Mouse (Mus musculus) stomach, embryonic 14.5 days (tissue): ENCODE data around the gene Ep300. TPM values are rescaled to one million over a fixed set of nuclear protein-coding genes. Genes with fewer than 3 reads are reported as not detected.

Source experiments
- ATAC-seq: fragments of 200-750 bp; cut with Nextera tagmentation; 2 replicates; pipeline ENCODE4 v1.8.0; 2017; ENCODE audit warnings: low read depth, moderate TSS enrichment; ENCODE audit not compliant: insufficient number of reproducible peaks, insufficient read depth, low FRiP score
- H3K27ac ChIP-seq: fragments of 300-500 bp; sonication (generic); 2 replicates; pipeline ENCODE4 v1.5.1; 2014; ENCODE audit warnings: mild to moderate bottlenecking, low read length, moderate library complexity, mixed read lengths
- H3K27me3 ChIP-seq: fragments of 300-500 bp; sonication (generic); 2 replicates; pipeline ENCODE4 v1.6.1; 2014; ENCODE audit warnings: low read length, control low read depth, mixed read lengths; ENCODE audit not compliant: control insufficient read depth, insufficient read depth
- H3K36me3 ChIP-seq: fragments of 300-500 bp; sonication (generic); 2 replicates; pipeline ENCODE4 v1.6.1; 2014; ENCODE audit warnings: mild to moderate bottlenecking, control low read depth, low read length, moderate library complexity, mixed read lengths; ENCODE audit not compliant: control insufficient read depth, insufficient read depth
- H3K4me1 ChIP-seq: fragments of 300-500 bp; sonication (generic); 2 replicates; pipeline ENCODE4 v1.6.1; 2014; ENCODE audit warnings: low read length, control low read depth, mixed read lengths; ENCODE audit not compliant: control insufficient read depth, insufficient read depth
- H3K4me2 ChIP-seq: fragments of 300-500 bp; sonication (generic); replicated peaks from 2 replicates; pipeline ENCODE4 v1.6.1; 2014; ENCODE audit warnings: low read depth, low read length, control low read depth
- H3K4me3 ChIP-seq: fragments of 300-500 bp; sonication (generic); 2 replicates; pipeline ENCODE4 v1.5.1; 2014; ENCODE audit warnings: low read depth, low read length, control low read depth
- H3K9ac ChIP-seq: fragments of 300-500 bp; sonication (generic); replicated peaks from 2 replicates; pipeline ENCODE4 v1.6.1; 2014; ENCODE audit warnings: low read depth, mild to moderate bottlenecking, control low read depth, low read length, moderate library complexity, mixed read lengths
- H3K9me3 ChIP-seq: fragments of 300-500 bp; sonication (generic); 2 replicates; pipeline ENCODE4 v1.6.1; 2016; ENCODE audit warnings: low read depth, low read length, control low read depth; ENCODE audit not compliant: control insufficient read depth
- WGBS: fragments of 180-500 bp; shearing (Covaris S2); extraction: QIAGEN DNeasy Blood & Tissue Kit; methylation state at CpG from one replicate; pipeline ENCODE4 v1.1.7; 2014; 5-methylcytosine and 5-hydroxymethylcytosine counted together
- polyA plus RNA-seq: library from polyadenylated mRNA; unstranded; fragments of >200 nt; fragmentation: Nextera tagmentation; extraction: Ambion mirVana; gene quantifications from 2 replicates; pipeline ENCODE4 v1.2.1, GENCODE M21; 2014

Gene Ep300
- 32.6 and 39.7 TPM in 2 replicates for polyA plus RNA-seq

GRCm38 (mm10) chr15:81584913-81585745, at the start of gene Ep300:
TSS of gene Ep300 (plus strand) at chr15:81585351.
- no peaks in the 10 kb centered on the region for H3K27me3 ChIP-seq
- H3K4me1 ChIP-seq = peaks cover 9% of the 10 kb centered on the region; the same call in 1 of the 2 replicates
- H3K9ac ChIP-seq = peak within 1 kb of the TSS; percentile 100
- no peaks in the 10 kb centered on the region; the same call in 1 of the 2 replicates for H3K36me3 ChIP-seq
- peak within 1 kb of the TSS; percentile 100 for H3K27ac ChIP-seq
- peak; percentile 94 for ATAC-seq
- H3K4me3 ChIP-seq = peak within 1 kb of the TSS; percentile 98
- WGBS = under 1% methylated on average over 61 of the region's 68 CpGs
- peak within 1 kb of the TSS; percentile 89 for H3K4me2 ChIP-seq
- H3K9me3 ChIP-seq = no peaks in the 10 kb centered on the region

- Histone ChIP-seq H3K27me3 (no peaks in the 10 kb centered on the region), H3K36me3 (no peaks in the 10 kb centered on the region), H3K9me3 (no peaks in the 10 kb centered on the region), H3K9ac (no peak overlapping the region), H3K4me3 (no peak overlapping the region), H3K4me1 (no peaks in the 10 kb centered on the region), H3K27ac (no peak overlapping the region), H3K4me2 (no peak overlapping the region)
- ATAC-seq = no peak
- 50% methylated on average over 9 of the region's 9 CpGs for WGBS
Observed at GRCm38 (mm10) chr15:81535881-81536351, 49.2 kb upstream of the Ep300 start.

- no peak for ATAC-seq
- 89% methylated on average over 4 of the region's 4 CpGs for WGBS
- H3K27me3 ChIP-seq = no peaks in the 10 kb centered on the region
- no peak overlapping the region for H3K9ac ChIP-seq
- no peaks in the 10 kb centered on the region for H3K9me3 ChIP-seq
- H3K4me3 ChIP-seq = no peak overlapping the region
- H3K36me3 ChIP-seq = no peaks in the 10 kb centered on the region
- no peak overlapping the region for H3K27ac ChIP-seq
- H3K4me1 ChIP-seq = no peaks in the 10 kb centered on the region
- H3K4me2 ChIP-seq = no peak overlapping the region
Observed at GRCm38 (mm10) chr15:81538149-81538548, 47.0 kb upstream of the Ep300 start.

DNA sequence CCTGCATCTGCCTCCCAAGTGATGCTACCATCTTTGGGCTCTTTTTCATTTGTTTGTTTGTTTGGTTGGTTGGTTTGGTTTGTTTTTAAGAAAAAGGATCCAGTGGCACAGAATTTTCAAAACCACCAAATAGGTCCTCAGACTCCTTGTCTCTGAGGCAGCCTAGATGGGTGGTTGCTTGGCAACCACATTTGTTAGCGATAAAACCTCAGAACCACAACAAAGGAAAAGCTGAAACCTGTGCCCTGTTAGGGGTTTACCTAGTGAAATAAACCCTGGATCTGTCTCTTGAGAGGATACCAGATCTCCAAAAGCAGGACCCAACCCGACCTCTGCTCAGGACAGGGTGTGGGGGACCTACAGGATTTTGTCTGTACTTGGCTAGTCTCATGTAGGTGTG, 45.6 kb upstream of the Ep300 start:
- Histone ChIP-seq H3K4me1 (no peaks in the 10 kb centered on the region), H3K4me3 (no peak overlapping the region), H3K9ac (no peak overlapping the region), H3K4me2 (no peak overlapping the region), H3K27me3 (no peaks in the 10 kb centered on the region), H3K36me3 (no peaks in the 10 kb centered on the region), H3K9me3 (no peaks in the 10 kb centered on the region), H3K27ac (no peak overlapping the region)
- ATAC-seq = no peak
- WGBS = 70% methylated on average over 2 of the region's 2 CpGs

GRCm38 (mm10) chr15:81544916-81545315, 40.2 kb upstream of the Ep300 start:
- 83% methylated on average over 2 of the region's 2 CpGs for whole genome bisulfite sequencing
- no peaks in the 10 kb centered on the region for H3K4me1 ChIP-seq
- no peak overlapping the region for H3K27ac ChIP-seq
- no peak overlapping the region for H3K4me2 ChIP-seq
- H3K4me3 ChIP-seq = no peak overlapping the region
- ATAC-seq = no peak
- no peaks in the 10 kb centered on the region for H3K36me3 ChIP-seq
- H3K9ac ChIP-seq = no peak overlapping the region
- no peaks in the 10 kb centered on the region for H3K9me3 ChIP-seq
- H3K27me3 ChIP-seq = no peaks in the 10 kb centered on the region

GRCm38 (mm10) chr15:81545387-81546176, 39.6 kb upstream of the Ep300 start:
- H3K4me2 ChIP-seq = no peak overlapping the region
- no peaks in the 10 kb centered on the region for H3K27me3 ChIP-seq
- H3K27ac ChIP-seq = no peak overlapping the region
- WGBS = 84% methylated on average over 5 of the region's 5 CpGs
- ATAC-seq = no peak
- H3K36me3 ChIP-seq = no peaks in the 10 kb centered on the region
- H3K9ac ChIP-seq = no peak overlapping the region
- no peaks in the 10 kb centered on the region for H3K9me3 ChIP-seq
- no peak overlapping the region for H3K4me3 ChIP-seq
- H3K4me1 ChIP-seq = no peaks in the 10 kb centered on the region

GRCm38 (mm10) chr15:81553455-81553854, 31.7 kb upstream of the Ep300 start:
- Histone ChIP-seq H3K27me3 (no peaks in the 10 kb centered on the region), H3K4me3 (no peak overlapping the region), H3K36me3 (no peaks in the 10 kb centered on the region), H3K9ac (no peak overlapping the region), H3K4me1 (0 out of 2 replicates have a peak, but pooled peaks cover 4% of the 10 kb centered on the region), H3K4me2 (no peak overlapping the region), H3K9me3 (no peaks in the 10 kb centered on the region), H3K27ac (no peak overlapping the region)
- ATAC-seq = no peak
- 90% methylated on average over 1 of the region's 1 CpGs for WGBS

GRCm38 (mm10) chr15:81554558-81555297, 30.4 kb upstream of the Ep300 start:
- no peak for ATAC-seq
- no peaks in the 10 kb centered on the region for H3K36me3 ChIP-seq
- H3K27ac ChIP-seq = no peak overlapping the region
- H3K27me3 ChIP-seq = no peaks in the 10 kb centered on the region
- no peaks in the 10 kb centered on the region for H3K9me3 ChIP-seq
- H3K4me2 ChIP-seq = peak overlapping the region; percentile 20; the same call in 1 of the 2 replicates
- 0 out of 2 replicates have a peak, but pooled peaks cover 4% of the 10 kb centered on the region for H3K4me1 ChIP-seq
- 32% methylated on average over 18 of the region's 18 CpGs for WGBS
- H3K4me3 ChIP-seq = no peak overlapping the region
- H3K9ac ChIP-seq = no peak overlapping the region
